Mouse (Mus musculus) forebrain, embryonic 13.5 days (tissue): Measurements from ENCODE around the gene Ppp1r37. TPM values are rescaled to one million over a fixed set of nuclear protein-coding genes. Genes with fewer than 3 reads are reported as not detected.
"Not testable (repeated sequence)": the region's sequence is repeated elsewhere in the genome, so short reads cannot be mapped to it uniquely, and the experiment has no call there.

Experiments used
- ATAC-seq: fragments of 200-750 bp; cut with Nextera tagmentation; 2 replicates; pipeline ENCODE4 v1.8.0; 2017
- H3K27ac ChIP-seq: fragments of 300-500 bp; sonication (generic); 2 replicates; pipeline ENCODE4 v1.5.1; 2015; ENCODE audit warnings: inconsistent platforms, mild to moderate bottlenecking, moderate library complexity
- H3K27me3 ChIP-seq: fragments of 300-500 bp; sonication (generic); 2 replicates; pipeline ENCODE4 v1.6.1; 2015; ENCODE audit warnings: mild to moderate bottlenecking, inconsistent platforms
- H3K36me3 ChIP-seq: fragments of 300-500 bp; sonication (generic); 2 replicates; pipeline ENCODE4 v1.6.1; 2015; ENCODE audit warnings: mild to moderate bottlenecking, inconsistent platforms; ENCODE audit not compliant: poor library complexity, severe bottlenecking
- H3K4me1 ChIP-seq: fragments of 300-500 bp; sonication (generic); 2 replicates; pipeline ENCODE4 v1.6.1; 2015; ENCODE audit warnings: inconsistent platforms
- H3K4me2 ChIP-seq: fragments of 300-500 bp; sonication (generic); 2 replicates; pipeline ENCODE4 v1.6.1; 2015; ENCODE audit warnings: inconsistent platforms, mild to moderate bottlenecking, moderate library complexity
- H3K4me3 ChIP-seq: fragments of 300-500 bp; sonication (generic); 2 replicates; pipeline ENCODE4 v1.5.1; 2015; ENCODE audit warnings: mild to moderate bottlenecking, inconsistent platforms
- H3K9ac ChIP-seq: fragments of 300-500 bp; sonication (generic); 2 replicates; pipeline ENCODE4 v1.6.1; 2015; ENCODE audit warnings: mild to moderate bottlenecking, inconsistent platforms
- H3K9me3 ChIP-seq: fragments of 300-500 bp; sonication (generic); replicated peaks from 2 replicates; pipeline ENCODE4 v1.6.1; 2016; ENCODE audit warnings: inconsistent platforms
- WGBS: fragments of 180-500 bp; shearing (Covaris S2); methylation state at CpG from one replicate; pipeline ENCODE4 v1.1.7; 2015; 5-methylcytosine and 5-hydroxymethylcytosine counted together
- polyA plus RNA-seq: library from polyadenylated mRNA; unstranded; fragments of >200 nt; fragmentation: Nextera tagmentation; extraction: Ambion mirVana; gene quantifications from 2 replicates; pipeline ENCODE4 v1.2.1, GENCODE M21; 2015

The Ppp1r37 gene
- 22.4 and 23.6 TPM in 2 replicates for polyA plus RNA-seq

GRCm38 (mm10) chr7:19562643-19563410 is at the start of gene Ppp1r37:
Ppp1r37 (minus strand) TSS chr7:19563076.
- WGBS: 2% methylated on average over 19 of the region's 19 CpGs
- 0 out of 2 replicates have a peak, but pooled peaks cover 5% of the 10 kb centered on the region for H3K9me3 ChIP-seq
- peak within 1 kb of the TSS; percentile 98 for H3K9ac ChIP-seq
- H3K27ac ChIP-seq: peak within 1 kb of the TSS; percentile 92
- peaks cover 33% of the 10 kb centered on the region for H3K36me3 ChIP-seq
- H3K4me3 ChIP-seq: peak within 1 kb of the TSS; percentile 94
- H3K4me2 ChIP-seq: peak within 1 kb of the TSS; percentile 99
- peaks cover 47% of the 10 kb centered on the region for H3K4me1 ChIP-seq
- peak; percentile 40 for ATAC-seq
- H3K27me3 ChIP-seq: no peaks in the 10 kb centered on the region

GRCm38 (mm10) chr7:19610969-19611368 is 48.1 kb upstream of the Ppp1r37 start:
- H3K9ac ChIP-seq: no peak overlapping the region
- no peak overlapping the region for H3K4me3 ChIP-seq
- WGBS: 80% methylated on average over 5 of the region's 5 CpGs
- H3K4me2 ChIP-seq: no peak overlapping the region
- no peaks in the 10 kb centered on the region for H3K27me3 ChIP-seq
- H3K36me3 ChIP-seq: no peaks in the 10 kb centered on the region
- no peak overlapping the region for H3K27ac ChIP-seq
- no peaks in the 10 kb centered on the region for H3K4me1 ChIP-seq
- no peak for ATAC-seq
- H3K9me3 ChIP-seq: no peaks in the 10 kb centered on the region

GRCm38 (mm10) chr7:19609641-19610332 is 46.9 kb upstream of the Ppp1r37 start:
- H3K36me3 ChIP-seq: no peaks in the 10 kb centered on the region
- H3K4me1 ChIP-seq: no peaks in the 10 kb centered on the region
- H3K4me2 ChIP-seq: no peak overlapping the region
- no peaks in the 10 kb centered on the region for H3K27me3 ChIP-seq
- ATAC-seq: no peak
- no peak overlapping the region for H3K4me3 ChIP-seq
- no peak overlapping the region for H3K9ac ChIP-seq
- no peaks in the 10 kb centered on the region for H3K9me3 ChIP-seq
- no peak overlapping the region for H3K27ac ChIP-seq
- WGBS: 86% methylated on average over 12 of the region's 12 CpGs

- Histone ChIP-seq H3K4me3 (no peak overlapping the region), H3K27ac (no peak overlapping the region), H3K27me3 (no peaks in the 10 kb centered on the region), H3K9ac (no peak overlapping the region), H3K9me3 (no peaks in the 10 kb centered on the region), H3K4me1 (peaks cover 15% of the 10 kb centered on the region), H3K36me3 (peaks cover 7% of the 10 kb centered on the region), H3K4me2 (no peak overlapping the region)
- 81% methylated on average over 5 of the region's 5 CpGs for whole genome bisulfite sequencing
- no peak for ATAC-seq
Measured at GRCm38 (mm10) chr7:19607291-19607690, 44.4 kb upstream of the Ppp1r37 start.

GRCm38 (mm10) chr7:19604606-19605214 is 41.8 kb upstream of the Ppp1r37 start:
- 0 out of 2 replicates have a peak overlapping the region, but pooled peaks have one; percentile 90 for H3K9ac ChIP-seq
- not testable (repeated sequence) for ATAC-seq, H3K27ac ChIP-seq, H3K27me3 ChIP-seq, H3K9me3 ChIP-seq
- H3K4me1 ChIP-seq: peaks cover 32% of the 10 kb centered on the region
- peak overlapping the region; percentile 87 for H3K4me3 ChIP-seq
- 63% methylated on average over 10 of the region's 10 CpGs for WGBS
- H3K4me2 ChIP-seq: peak overlapping the region; percentile 88
- peaks cover 32% of the 10 kb centered on the region for H3K36me3 ChIP-seq

- H3K9me3 ChIP-seq: no peaks in the 10 kb centered on the region
- H3K4me3 ChIP-seq: peak within 1 kb of the TSS; percentile 87
- 1% methylated on average over 50 of the region's 57 CpGs for WGBS
- peak within 1 kb of the TSS; percentile 88 for H3K4me2 ChIP-seq
- H3K27me3 ChIP-seq: no peaks in the 10 kb centered on the region
- H3K27ac ChIP-seq: peak within 1 kb of the TSS; percentile 37; the same call in 1 of the 2 replicates
- H3K4me1 ChIP-seq: peaks cover 32% of the 10 kb centered on the region
- H3K36me3 ChIP-seq: peaks cover 38% of the 10 kb centered on the region
- peak within 1 kb of the TSS; percentile 90 for H3K9ac ChIP-seq
- ATAC-seq: peak; percentile 95
Measured at GRCm38 (mm10) chr7:19603849-19604605, 41.2 kb upstream of the Ppp1r37 start, which contains the start of gene Clasrp. Clasrp (minus strand) TSS chr7:19604486.

- WGBS: 90% methylated on average over 12 of the region's 12 CpGs
- ATAC-seq: no peak
- Histone ChIP-seq H3K4me1 (peaks cover 32% of the 10 kb centered on the region), H3K27me3 (no peaks in the 10 kb centered on the region), H3K4me3 (peak overlapping the region; percentile 87), H3K9me3 (no peaks in the 10 kb centered on the region), H3K36me3 (peaks cover 48% of the 10 kb centered on the region), H3K9ac (peak overlapping the region; percentile 90), H3K27ac (no peak overlapping the region), H3K4me2 (peak overlapping the region; percentile 88)
Measured at GRCm38 (mm10) chr7:19603055-19603454, 40.2 kb upstream of the Ppp1r37 start.

GRCm38 (mm10) chr7:19600562-19600961 is 37.7 kb upstream of the Ppp1r37 start:
- ATAC-seq: no peak
- Histone ChIP-seq H3K4me2 (no peak overlapping the region), H3K27ac (no peak overlapping the region), H3K27me3 (no peaks in the 10 kb centered on the region), H3K4me1 (peaks cover 32% of the 10 kb centered on the region), H3K9me3 (no peaks in the 10 kb centered on the region), H3K9ac (peak overlapping the region; percentile 8; the same call in 1 of the 2 replicates), H3K36me3 (peaks cover 66% of the 10 kb centered on the region), H3K4me3 (no peak overlapping the region)
- 57% methylated on average over 5 of the region's 5 CpGs for WGBS

GRCm38 (mm10) chr7:19593061-19593730 is 30.3 kb upstream of the Ppp1r37 start:
- Histone ChIP-seq H3K27ac (no peak overlapping the region), H3K9me3 (no peaks in the 10 kb centered on the region), H3K4me3 (no peak overlapping the region), H3K9ac (no peak overlapping the region), H3K36me3 (peaks cover 92% of the 10 kb centered on the region), H3K4me1 (no peaks in the 10 kb centered on the region), H3K4me2 (no peak overlapping the region), H3K27me3 (no peaks in the 10 kb centered on the region)
- ATAC-seq: no peak
- WGBS: 94% methylated on average over 10 of the region's 10 CpGs

- 63% methylated on average over 3 of the region's 3 CpGs for WGBS
- peaks cover 99% of the 10 kb centered on the region for H3K36me3 ChIP-seq
- H3K9ac ChIP-seq: no peak overlapping the region
- no peak overlapping the region for H3K27ac ChIP-seq
- H3K4me2 ChIP-seq: no peak overlapping the region
- H3K9me3 ChIP-seq: no peaks in the 10 kb centered on the region
- peak; percentile 48 for ATAC-seq
- H3K4me1 ChIP-seq: no peaks in the 10 kb centered on the region
- H3K4me3 ChIP-seq: no peak overlapping the region
- H3K27me3 ChIP-seq: no peaks in the 10 kb centered on the region
Measured at GRCm38 (mm10) chr7:19589917-19590316, 27.0 kb upstream of the Ppp1r37 start.

GRCm38 (mm10) chr7:19589207-19589606 is 26.3 kb upstream of the Ppp1r37 start:
- Histone ChIP-seq H3K4me3 (no peak overlapping the region), H3K36me3 (peaks cover 100% of the 10 kb centered on the region), H3K27ac (no peak overlapping the region), H3K9me3 (no peaks in the 10 kb centered on the region), H3K27me3 (no peaks in the 10 kb centered on the region), H3K4me1 (no peaks in the 10 kb centered on the region), H3K9ac (no peak overlapping the region), H3K4me2 (no peak overlapping the region)
- ATAC-seq: no peak
- WGBS: 52% methylated on average over 3 of the region's 3 CpGs
